Mouse (Mus musculus): ENCODE results near the gene Gm12845. TPM values are rescaled to one million over a fixed set of nuclear protein-coding genes. Genes with fewer than 3 reads are reported as not detected.

Gene Gm12845
- not detected for polyA plus RNA-seq (2014; fragmentation: Illumina TruSeq; extraction: RNeasy Lipid Tissue Mini Kit (QIAGEN cat#74804); ENCODE audit: low read depth, low replicate concordance)

DNA sequence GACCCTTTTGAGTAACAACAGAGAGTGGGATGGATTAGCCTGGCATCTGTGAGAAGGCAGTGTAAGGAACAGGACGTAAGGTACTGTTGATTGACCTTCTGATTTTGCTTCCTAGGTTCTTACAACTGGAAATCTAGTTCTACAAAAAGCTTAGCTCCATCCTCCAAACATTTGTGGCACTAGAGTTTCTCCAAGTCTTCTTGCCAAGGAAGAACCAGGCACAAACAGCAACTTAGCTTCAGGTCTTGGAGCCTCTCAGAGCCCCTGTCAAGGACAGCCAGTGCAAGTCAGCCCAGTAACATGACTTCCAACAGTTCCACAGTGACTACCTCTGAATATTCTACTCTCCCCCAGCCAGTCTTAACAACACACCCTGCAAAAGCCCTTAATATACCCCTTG is at the start of gene Gm12845:
Gene Gm12845, plus strand, starts transcription at position 301 of the 400 bp plus-strand sequence.

DNA sequence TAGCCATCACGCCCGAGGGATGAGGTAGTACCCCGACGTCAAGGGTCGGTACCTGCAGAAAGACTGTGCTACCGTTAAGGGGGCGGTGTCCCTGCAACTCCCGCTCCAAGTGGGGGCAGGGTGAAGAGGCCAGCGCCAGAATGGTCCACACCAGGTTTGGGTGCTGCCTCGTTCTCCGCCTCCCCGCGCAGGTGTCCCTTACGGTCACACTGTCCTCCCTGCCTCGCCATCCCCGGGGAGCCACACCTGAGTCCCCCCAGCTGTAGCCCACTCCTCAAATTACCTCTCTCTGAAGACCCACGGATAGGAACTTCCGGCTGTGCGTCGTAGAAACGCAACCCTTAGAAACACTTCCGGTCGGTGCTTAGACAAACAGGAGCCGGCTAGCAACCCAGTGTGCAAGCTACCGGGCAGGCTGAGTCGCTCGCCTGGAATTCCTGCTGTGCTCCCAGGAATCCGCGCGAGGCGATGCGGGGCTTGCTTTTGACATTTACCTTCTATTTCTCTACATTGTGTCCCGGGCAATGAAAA is 42.2 kb upstream of the Gm12845 start, which contains the start of gene Dmap1:
Gene Dmap1, minus strand, starts transcription at position 343 of the 531 bp plus-strand sequence.

DNA sequence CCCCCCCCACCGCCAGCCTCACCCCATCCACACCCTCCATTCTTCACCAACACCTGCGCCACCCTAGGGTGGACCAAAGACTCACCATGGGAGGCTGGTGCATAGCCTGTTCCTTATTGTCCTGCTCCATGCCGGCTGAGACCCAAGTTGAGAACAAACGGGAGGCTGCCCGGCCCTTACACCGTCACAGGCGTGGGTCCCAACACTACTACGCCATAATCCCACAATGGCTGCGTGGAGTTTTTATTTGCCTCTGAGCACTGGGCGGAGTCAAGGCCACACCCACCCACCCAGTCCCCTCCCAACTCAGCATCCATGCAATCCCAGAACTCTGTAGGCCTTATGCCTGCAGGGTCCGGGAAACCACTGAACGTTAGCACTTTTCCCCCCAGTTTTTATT is 41.2 kb downstream of the Gm12845 start, which contains the start of gene Klf17:
Gene Klf17, minus strand, starts transcription at position 233 of the 400 bp plus-strand sequence.

Other genes starting within 250 kb of the Gm12845 start
- gene Rnf220, start 227.4 kb upstream of the Gm12845 start, polyA plus RNA-seq (2014; fragmentation: Illumina TruSeq; extraction: RNeasy Lipid Tissue Mini Kit (QIAGEN cat#74804); ENCODE audit: low read depth, low replicate concordance): 9.6 TPM
- 23.8 TPM for gene Eri3, start 174.0 kb upstream of the Gm12845 start, polyA plus RNA-seq (2014; fragmentation: Illumina TruSeq; extraction: RNeasy Lipid Tissue Mini Kit (QIAGEN cat#74804); ENCODE audit: low read depth, low replicate concordance)
- gene Dmap1, start 42.1 kb upstream of the Gm12845 start, polyA plus RNA-seq (2014; fragmentation: Illumina TruSeq; extraction: RNeasy Lipid Tissue Mini Kit (QIAGEN cat#74804); ENCODE audit: low read depth, low replicate concordance): 0.57 TPM
- not detected for gene Klf17, start 41.2 kb downstream of the Gm12845 start, polyA plus RNA-seq (2014; fragmentation: Illumina TruSeq; extraction: RNeasy Lipid Tissue Mini Kit (QIAGEN cat#74804); ENCODE audit: low read depth, low replicate concordance)
- gene Slc6a9, start 110.1 kb downstream of the Gm12845 start, polyA plus RNA-seq (2014; fragmentation: Illumina TruSeq; extraction: RNeasy Lipid Tissue Mini Kit (QIAGEN cat#74804); ENCODE audit: low read depth, low replicate concordance): 1.7 TPM
- not detected for gene Ccdc24, start 148.1 kb downstream of the Gm12845 start, polyA plus RNA-seq (2014; fragmentation: Illumina TruSeq; extraction: RNeasy Lipid Tissue Mini Kit (QIAGEN cat#74804); ENCODE audit: low read depth, low replicate concordance)
- gene B4galt2, start 159.1 kb downstream of the Gm12845 start, polyA plus RNA-seq (2014; fragmentation: Illumina TruSeq; extraction: RNeasy Lipid Tissue Mini Kit (QIAGEN cat#74804); ENCODE audit: low read depth, low replicate concordance): not detected
- gene Atp6v0b, start 162.9 kb downstream of the Gm12845 start, polyA plus RNA-seq (2014; fragmentation: Illumina TruSeq; extraction: RNeasy Lipid Tissue Mini Kit (QIAGEN cat#74804); ENCODE audit: low read depth, low replicate concordance): 79.8 TPM
- gene Dph2, start 167.6 kb downstream of the Gm12845 start, polyA plus RNA-seq (2014; fragmentation: Illumina TruSeq; extraction: RNeasy Lipid Tissue Mini Kit (QIAGEN cat#74804); ENCODE audit: low read depth, low replicate concordance): 2.6 TPM
- 1.6 TPM for gene Ipo13, start 190.6 kb downstream of the Gm12845 start, polyA plus RNA-seq (2014; fragmentation: Illumina TruSeq; extraction: RNeasy Lipid Tissue Mini Kit (QIAGEN cat#74804); ENCODE audit: low read depth, low replicate concordance)
- gene Artn, start 205.4 kb downstream of the Gm12845 start, polyA plus RNA-seq (2014; fragmentation: Illumina TruSeq; extraction: RNeasy Lipid Tissue Mini Kit (QIAGEN cat#74804); ENCODE audit: low read depth, low replicate concordance): 1.5 TPM